Mouse (Mus musculus) C2C12 (cell line): ENCODE data around the gene Gfy. TPM values are rescaled to one million over a fixed set of nuclear protein-coding genes. Genes with fewer than 3 reads are reported as not detected.

Experiments used
- H3K27me3 ChIP-seq: one replicate; pipeline ENCODE4 v1.6.1; 2011; ENCODE audit not compliant: control insufficient read depth, insufficient read depth, insufficient read length
- H3K36me3 ChIP-seq: one replicate; pipeline ENCODE4 v1.6.1; 2011; ENCODE audit not compliant: control insufficient read depth, insufficient read depth
- H3K4me3 ChIP-seq: one replicate; pipeline ENCODE4 v1.5.1; 2011; ENCODE audit warnings: mild to moderate bottlenecking, control low read depth; ENCODE audit not compliant: poor library complexity, insufficient read depth, severe bottlenecking
- H3K79me2 ChIP-seq: one replicate; pipeline ENCODE4 v1.6.1; 2011; ENCODE audit not compliant: control insufficient read depth, insufficient read depth
- H3K79me3 ChIP-seq: one replicate; pipeline ENCODE4 v1.6.1; 2011; ENCODE audit warnings: low read depth, control low read depth
- H3ac ChIP-seq: one replicate; pipeline ENCODE3; 2011; ENCODE audit warnings: low read depth; ENCODE audit not compliant: control insufficient read depth, insufficient read length
- CEBPB ChIP-seq: IDR thresholded peaks from one replicate; pipeline ENCODE4 v1.6.1; 2011; ENCODE audit warnings: low read depth, mild to moderate bottlenecking, control low read depth, moderate library complexity
- CTCF ChIP-seq: IDR thresholded peaks from one replicate; pipeline ENCODE4 v1.5.1; 2011; ENCODE audit not compliant: control insufficient read depth, insufficient read depth, insufficient read length
- FOSL1 ChIP-seq: IDR thresholded peaks from one replicate; pipeline ENCODE4 v1.8.0; 2011; ENCODE audit warnings: mild to moderate bottlenecking, low read length; ENCODE audit not compliant: poor library complexity, insufficient read depth, severe bottlenecking
- MAX ChIP-seq: IDR thresholded peaks from one replicate; pipeline ENCODE4 v1.6.1; 2011; ENCODE audit warnings: mild to moderate bottlenecking, control low read depth
- MYOD1 ChIP-seq: IDR thresholded peaks from one replicate; pipeline ENCODE4 v1.6.1; 2011; ENCODE audit warnings: low read depth; ENCODE audit not compliant: control insufficient read depth, insufficient read length
- MYOG ChIP-seq: IDR thresholded peaks from one replicate; pipeline ENCODE4 v1.6.1; 2011; ENCODE audit not compliant: control insufficient read depth, insufficient read length; ENCODE audit errors: extremely low read depth
- USF1 ChIP-seq: IDR thresholded peaks from one replicate; pipeline ENCODE4 v1.6.1; 2011; ENCODE audit warnings: low read depth, mild to moderate bottlenecking, control low read depth, moderate library complexity
- polyA plus RNA-seq: library from polyadenylated mRNA; unstranded; fragments of >200 nt; fragmentation: generic; extraction: Trizol; gene quantifications from one replicate; pipeline ENCODE4 v1.2.1, GENCODE M21; 2012; ENCODE audit warnings: missing spikeins

The Gfy gene
- polyA plus RNA-seq, 1 experiment, result not detected

GRCm38 (mm10) chr7:45196176-45196535 lies 16.8 kb upstream of the Gfy start:
- H3K36me3 ChIP-seq, result no peaks in the 10 kb centered on the region
- H3K4me3 ChIP-seq, result no peak overlapping the region
- TF ChIP-seq MYOG (no peak), USF1 (no peak), CEBPB (no peak), MAX (no peak), MYOD1 (no peak), CTCF (no peak)
- H3ac ChIP-seq, result no peak overlapping the region
- H3K79me2 ChIP-seq, result no peaks in the 10 kb centered on the region
- no peaks in the 10 kb centered on the region for H3K79me3 ChIP-seq
- H3K27me3 ChIP-seq, result peaks cover 9% of the 10 kb centered on the region

- H3K79me2 ChIP-seq, result no peaks in the 10 kb centered on the region
- no peaks in the 10 kb centered on the region for H3K36me3 ChIP-seq
- no peak overlapping the region for H3ac ChIP-seq
- TF ChIP-seq CTCF (no peak), MYOG (no peak), CEBPB (no peak), FOSL1 (no peak), MYOD1 (no peak), USF1 (no peak), MAX (no peak)
- H3K27me3 ChIP-seq, result peaks cover 9% of the 10 kb centered on the region
- no peaks in the 10 kb centered on the region for H3K79me3 ChIP-seq
- no peak overlapping the region for H3K4me3 ChIP-seq
These were observed 16.2 kb upstream of the Gfy start for GRCm38 (mm10) chr7:45195341-45196175.

DNA sequence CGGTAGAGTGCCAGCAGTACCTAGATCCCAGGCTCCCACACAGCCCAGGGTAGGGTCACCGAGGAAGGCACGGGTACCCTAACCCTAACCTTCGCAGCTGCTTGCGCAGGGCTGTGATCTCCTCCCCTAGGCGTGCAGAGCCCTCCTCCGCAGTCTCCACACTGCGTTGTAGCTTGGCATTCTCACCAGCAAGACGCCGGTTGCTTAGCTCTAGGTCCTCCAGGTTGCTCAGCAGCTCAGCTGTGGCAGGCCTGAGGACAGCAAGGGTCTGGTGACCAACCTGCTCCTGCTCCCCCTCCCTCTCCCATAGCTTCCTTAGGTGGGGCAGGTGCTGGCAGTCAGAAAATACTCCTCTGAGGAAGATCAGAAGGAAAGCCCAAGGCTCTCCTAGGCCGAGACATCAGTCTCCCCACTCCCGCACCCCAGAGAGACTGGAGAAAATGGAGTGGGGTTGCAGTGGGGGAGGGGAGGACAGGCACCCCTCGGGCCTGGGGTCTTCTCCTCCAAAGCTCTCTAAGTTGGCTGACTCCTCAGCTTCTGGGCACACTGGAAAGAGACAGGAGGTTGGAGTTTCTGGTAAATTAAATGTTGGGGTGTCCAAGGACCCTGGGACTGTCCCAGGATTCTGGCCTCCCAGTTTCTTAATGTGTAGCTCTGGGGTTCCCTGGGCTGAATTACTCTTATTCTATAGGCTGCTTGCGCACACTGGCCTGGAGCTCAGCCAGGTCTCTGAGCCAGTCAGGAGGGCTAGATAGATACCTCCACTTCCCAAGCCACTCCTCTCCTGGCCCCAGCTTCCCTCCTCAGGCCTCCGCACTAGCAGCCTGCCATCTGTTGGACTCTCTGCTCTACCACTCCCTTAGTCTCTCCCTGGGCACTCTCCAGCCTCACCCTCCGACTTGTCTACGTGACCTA lies 14.8 kb upstream of the Gfy start:
- TF ChIP-seq MYOD1, result no peak
- Histone ChIP-seq H3ac (no peak overlapping the region), H3K79me3 (no peaks in the 10 kb centered on the region), H3K79me2 (no peaks in the 10 kb centered on the region), H3K36me3 (no peaks in the 10 kb centered on the region), H3K4me3 (no peak overlapping the region), H3K27me3 (peaks cover 5% of the 10 kb centered on the region)

GRCm38 (mm10) chr7:45193406-45193805 lies 14.0 kb upstream of the Gfy start:
- Histone ChIP-seq H3K27me3 (peaks cover 9% of the 10 kb centered on the region), H3K36me3 (no peaks in the 10 kb centered on the region), H3K4me3 (no peak overlapping the region), H3ac (no peak overlapping the region), H3K79me3 (no peaks in the 10 kb centered on the region), H3K79me2 (no peaks in the 10 kb centered on the region)
- no peak for TF ChIP-seq FOSL1
- TF ChIP-seq MYOG, result no peak
- no peak for TF ChIP-seq MYOD1
- no peak for TF ChIP-seq MAX
- TF ChIP-seq CEBPB, result no peak
- no peak for TF ChIP-seq USF1
- TF ChIP-seq CTCF, result no peak

DNA sequence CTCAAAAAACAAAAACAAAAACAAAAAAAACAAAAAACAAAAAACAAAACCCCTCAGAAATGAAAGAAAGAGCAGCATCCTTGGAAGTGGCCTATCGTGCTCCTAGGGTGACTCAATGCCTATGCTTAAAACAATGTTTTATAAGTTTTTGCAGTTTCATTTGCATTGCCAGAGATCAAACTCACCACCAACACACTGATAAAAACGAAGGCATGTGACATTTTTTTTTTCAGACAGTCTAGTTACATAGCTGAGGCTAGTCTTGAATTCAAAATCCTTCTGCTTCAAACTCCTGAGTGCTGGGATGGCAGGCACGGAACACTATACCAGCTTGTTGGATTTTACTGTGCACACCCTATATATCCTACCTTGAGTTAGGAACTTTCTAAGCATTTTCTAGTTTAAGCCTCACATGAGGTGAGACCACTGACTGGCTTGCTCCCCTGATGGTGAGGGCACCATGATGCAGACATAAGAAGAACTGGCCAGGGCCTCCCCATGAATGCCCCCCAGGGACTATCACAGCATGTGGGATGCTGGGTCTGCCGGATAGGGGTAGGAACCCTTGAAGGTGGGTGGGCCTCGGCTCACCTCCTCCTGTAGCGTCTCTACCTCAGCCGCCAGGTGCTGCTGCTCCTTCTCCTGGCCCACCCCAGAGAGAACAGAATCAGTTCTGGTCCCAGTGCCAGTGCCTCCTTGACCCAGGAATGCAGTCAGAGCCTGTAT lies 13.4 kb upstream of the Gfy start:
- no peak overlapping the region for H3ac ChIP-seq
- H3K27me3 ChIP-seq, result peaks cover 16% of the 10 kb centered on the region
- TF ChIP-seq MAX (no peak), MYOD1 (no peak)
- H3K79me3 ChIP-seq, result no peaks in the 10 kb centered on the region
- H3K4me3 ChIP-seq, result no peak overlapping the region
- H3K36me3 ChIP-seq, result no peaks in the 10 kb centered on the region
- H3K79me2 ChIP-seq, result no peaks in the 10 kb centered on the region
